Mouse (Mus musculus) spleen, adult 2 months (tissue): ENCODE measurements around the gene Rrp1b.

Experiments used
- CTCF ChIP-seq: fragments of 200-500 bp; IDR thresholded peaks from 2 replicates; pipeline ENCODE4 v1.5.1; 2011; ENCODE audit warnings: mild to moderate bottlenecking, inconsistent platforms; ENCODE audit not compliant: insufficient read depth, insufficient read length, insufficient replicate concordance; ENCODE audit errors: extremely low read depth
- POLR2A ChIP-seq: fragments of 200-500 bp; IDR thresholded peaks from 2 replicates; pipeline ENCODE4 v1.6.1; 2011; ENCODE audit warnings: low read depth, low read length, inconsistent platforms

DNA sequence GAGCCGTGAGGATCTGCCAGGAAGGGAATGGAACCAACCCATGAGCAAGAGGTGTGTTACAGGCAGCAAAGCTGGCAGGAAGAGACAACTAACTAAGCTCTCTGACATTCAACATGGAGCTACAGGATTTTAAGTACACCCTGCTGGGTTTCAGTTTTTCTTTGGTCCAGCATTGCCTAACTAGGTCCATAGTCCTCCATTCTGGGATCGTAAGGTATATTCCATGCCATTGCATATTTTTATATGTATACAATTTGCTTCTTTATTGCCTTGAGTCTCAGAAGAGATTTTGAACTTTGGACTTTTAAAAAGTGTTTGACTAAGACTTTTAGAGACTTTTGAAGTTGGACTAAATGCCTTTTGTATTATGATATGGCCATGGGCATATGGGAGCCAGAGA is 46.9 kb upstream of the Rrp1b start:
- no peak for TF ChIP-seq POLR2A
- TF ChIP-seq CTCF: no peak
